ENCODE assay signal across 8 mouse cellular contexts in genomic region chr19:48203928-48204470, GRCm38 (mm10). TPM values are rescaled to one million over a fixed set of nuclear protein-coding genes. Genes with fewer than 3 reads are reported as not detected.
A peak's percentile ranks its signal among the peaks of the same experiment; 100 is the strongest.
DNase-seq lines count a peak whose midpoint lies in the region; ATAC-seq and TF ChIP-seq lines count a peak whose summit lies in the region.

No protein-coding gene starts in this region.

- H3K4me2 ChIP-seq in heart, embryonic 12.5 days = peak overlapping the region; percentile 100
- peak overlapping the region; percentile 89 for H3K4me2 ChIP-seq in kidney, embryonic 15.5 days
- peak overlapping the region; percentile 96 for H3K4me2 ChIP-seq in limb, embryonic 14.5 days (replicated peaks; ENCODE audit: low read depth, low read length, severe bottlenecking)

- no peak for ATAC-seq in heart, embryonic 12.5 days (ENCODE audit: insufficient number of reproducible peaks, low FRiP score)
- ATAC-seq in kidney, embryonic 15.5 days (replicated peaks; ENCODE audit: low FRiP score) = no peak; the same call in 1 of the 2 replicates
- ATAC-seq in limb, embryonic 14.5 days (ENCODE audit: low FRiP score, low read depth) = no peak
- no peak for ATAC-seq in inflammation-experienced regulatory T-cells, adult 6 months

- no peaks in the 10 kb centered on the region for H3K9me3 ChIP-seq in heart, embryonic 12.5 days (replicated peaks)
- H3K9me3 ChIP-seq in kidney, embryonic 15.5 days (replicated peaks) = no peaks in the 10 kb centered on the region
- H3K9me3 ChIP-seq in limb, embryonic 14.5 days (ENCODE audit: control insufficient read depth, low read length) = 0 out of 2 replicates have a peak, but pooled peaks cover 5% of the 10 kb centered on the region

- H3K27me3 ChIP-seq in cerebellum, adult 2 months (ENCODE audit: control insufficient read depth, insufficient read depth, low read length) = no peaks in the 10 kb centered on the region
- peaks cover 60% of the 10 kb centered on the region for H3K27me3 ChIP-seq in heart, embryonic 12.5 days (replicated peaks)
- peaks cover 50% of the 10 kb centered on the region for H3K27me3 ChIP-seq in kidney, embryonic 15.5 days
- H3K27me3 ChIP-seq in limb, embryonic 14.5 days (ENCODE audit: control insufficient read depth, insufficient read depth, low read length) = peaks cover 48% of the 10 kb centered on the region

- no peaks in the 10 kb centered on the region for H3K36me3 ChIP-seq in heart, embryonic 12.5 days
- H3K36me3 ChIP-seq in kidney, embryonic 15.5 days = no peaks in the 10 kb centered on the region
- H3K36me3 ChIP-seq in limb, embryonic 14.5 days (ENCODE audit: control insufficient read depth, insufficient read depth, low read length) = no peaks in the 10 kb centered on the region

- no peak overlapping the region for H3K4me3 ChIP-seq in cerebellum, adult 2 months (replicated peaks; ENCODE audit: insufficient read depth, low read depth, low read length)
- peak overlapping the region; percentile 60; the same call in 1 of the 2 replicates for H3K4me3 ChIP-seq in heart, embryonic 12.5 days
- peak overlapping the region; percentile 49 for H3K4me3 ChIP-seq in kidney, embryonic 15.5 days (replicated peaks)
- H3K4me3 ChIP-seq in limb, embryonic 14.5 days (replicated peaks; ENCODE audit: low read length) = peak overlapping the region; percentile 56
- H3K4me3 ChIP-seq in olfactory bulb, adult 2 months (ENCODE audit: insufficient read depth, low read depth, low read length) = peak overlapping the region; percentile 52

- DNase-seq in cerebellum, adult 2 months = peak in 1 of 2 experiments; percentile 43
- no peak for DNase-seq in cerebellum, adult 11 months
- DNase-seq in embryo, embryonic 10.5 days (ENCODE audit: low spot score) = peak; percentile 83
- peak; percentile 65 for DNase-seq in limb, embryonic 14.5 days (ENCODE audit: low spot score)

- no peaks in the 10 kb centered on the region for H3K4me1 ChIP-seq in cerebellum, adult 2 months (ENCODE audit: control insufficient read depth, insufficient read depth, low read length)
- peaks cover 24% of the 10 kb centered on the region for H3K4me1 ChIP-seq in heart, embryonic 12.5 days (replicated peaks)
- H3K4me1 ChIP-seq in kidney, embryonic 15.5 days = peaks cover 43% of the 10 kb centered on the region
- peaks cover 6% of the 10 kb centered on the region; the same call in 1 of the 2 replicates for H3K4me1 ChIP-seq in limb, embryonic 14.5 days (ENCODE audit: control insufficient read depth, insufficient read depth, low read length)
- peaks cover 25% of the 10 kb centered on the region for H3K4me1 ChIP-seq in olfactory bulb, adult 2 months (ENCODE audit: control insufficient read depth, insufficient read depth, low read length)

- TF ChIP-seq CTCF in cerebellum, adult 2 months (IDR thresholded peaks at IDR 0.05; ENCODE audit: borderline replicate concordance, insufficient read depth, low read depth, low read length) = peak; percentile 62
- TF ChIP-seq CTCF in olfactory bulb, adult 2 months (IDR thresholded peaks at IDR 0.05; ENCODE audit: insufficient read depth, low read depth, low read length) = peak; percentile 91

- H3K27ac ChIP-seq in cerebellum, adult 2 months (ENCODE audit: insufficient read depth, low read length) = no peak overlapping the region
- H3K27ac ChIP-seq in heart, embryonic 12.5 days (ENCODE audit: poor library complexity, severe bottlenecking) = no peak overlapping the region
- H3K27ac ChIP-seq in kidney, embryonic 15.5 days = no peak overlapping the region
- H3K27ac ChIP-seq in limb, embryonic 14.5 days (replicated peaks; ENCODE audit: low read depth, low read length) = no peak overlapping the region
- H3K27ac ChIP-seq in olfactory bulb, adult 2 months (ENCODE audit: insufficient read depth, low read depth, low read length) = no peak overlapping the region

- TF ChIP-seq POLR2A in cerebellum, adult 2 months (IDR thresholded peaks at IDR 0.05; ENCODE audit: borderline replicate concordance, insufficient read depth, low read length) = no peak
- TF ChIP-seq POLR2A in limb, embryonic 14.5 days (IDR thresholded peaks at IDR 0.05; ENCODE audit: borderline replicate concordance, extremely low read depth, insufficient read depth, insufficient read length) = no peak
- no peak for TF ChIP-seq POLR2A in olfactory bulb, adult 2 months (IDR thresholded peaks at IDR 0.05; ENCODE audit: insufficient read depth, low read depth, low read length)

- no peak overlapping the region for H3K9ac ChIP-seq in heart, embryonic 12.5 days
- H3K9ac ChIP-seq in kidney, embryonic 15.5 days = no peak overlapping the region
- H3K9ac ChIP-seq in limb, embryonic 14.5 days (ENCODE audit: low read depth, low read length, severe bottlenecking) = no peak overlapping the region

- 2% methylated on average over 22 of the region's 22 CpGs for WGBS in cerebellum, adult 2 months
- WGBS in heart, embryonic 12.5 days = 4% methylated on average over 22 of the region's 22 CpGs
- WGBS in kidney, embryonic 15.5 days = 2% methylated on average over 22 of the region's 22 CpGs
- 2% methylated on average over 20 of the region's 22 CpGs for WGBS in limb, embryonic 14.5 days
- WGBS in olfactory bulb, adult 2 months = 2% methylated on average over 22 of the region's 22 CpGs

RNA-seq across cellular contexts. Expression of gene Sorcs3, which starts 1.8 kb away (rescaled TPM):
- 10.2 and 10.9 TPM in 2 replicates for polyA plus RNA-seq in cerebellum, adult 2 months (2012; rRNA removed)
- polyA plus RNA-seq in heart, embryonic 12.5 days (2016; fragmentation: Nextera tagmentation; extraction: Ambion mirVana) = 0.46 TPM in 2 replicates
- polyA plus RNA-seq in kidney, embryonic 15.5 days (2015; fragmentation: Nextera tagmentation; extraction: Ambion mirVana) = 1.0 and 1.1 TPM in 2 replicates
- polyA plus RNA-seq in limb, embryonic 14.5 days (2012; rRNA removed) = 3.1 and 3.3 TPM in 2 replicates
- polyA plus RNA-seq in limb, embryonic 14.5 days (2014; fragmentation: Nextera tagmentation; extraction: Ambion mirVana) = 3.0 and 3.8 TPM in 2 replicates
- polyA plus RNA-seq in olfactory bulb, adult 2 months (2012; ENCODE audit: insufficient read depth, insufficient read length, low replicate concordance, missing spikeins) = not detected in 2 replicates
- under 1 TPM in 1 of 3 experiments, not detected in 2; 0.16 TPM for polyA plus RNA-seq in inflammation-experienced regulatory T-cells, adult 6 months (2017; shearing (Covaris generic))
